Mouse (Mus musculus) bone marrow, adult 2 months (tissue): ENCODE results near the gene Wwp2. TPM values are rescaled to one million over a fixed set of nuclear protein-coding genes. Genes with fewer than 3 reads are reported as not detected.
"Not testable (repeated sequence)": the region's sequence is repeated elsewhere in the genome, so short reads cannot be mapped to it uniquely, and the experiment has no call there.

Experiments used
- H3K27ac ChIP-seq: fragments of 200-500 bp; 2 replicates; pipeline ENCODE4 v1.5.1; 2012; ENCODE audit warnings: low read depth, mild to moderate bottlenecking, control low read depth, inconsistent platforms, low read length; ENCODE audit not compliant: control insufficient read depth, poor library complexity, insufficient read depth
- H3K4me1 ChIP-seq: fragments of 200-500 bp; 2 replicates; pipeline ENCODE4 v1.6.1; 2011; ENCODE audit warnings: low read length; ENCODE audit not compliant: control insufficient read depth, insufficient read depth
- H3K4me3 ChIP-seq: fragments of 200-500 bp; replicated peaks from 2 replicates; pipeline ENCODE3; 2011; ENCODE audit warnings: mild to moderate bottlenecking, low read depth, low read length, control low read depth; ENCODE audit not compliant: control insufficient read depth
- CTCF ChIP-seq: fragments of 200-500 bp; IDR thresholded peaks from 2 replicates; pipeline ENCODE4 v1.5.1; 2011; ENCODE audit warnings: low read length, control low read depth; ENCODE audit not compliant: control insufficient read depth, insufficient read depth
- POLR2A ChIP-seq: fragments of 200-500 bp; IDR thresholded peaks from 2 replicates; pipeline ENCODE4 v1.6.1; 2011; ENCODE audit warnings: low read depth, mild to moderate bottlenecking, control low read depth, low read length, borderline replicate concordance; ENCODE audit not compliant: control insufficient read depth
- WGBS: fragments of 180-500 bp; shearing (Covaris S2); methylation state at CpG from one replicate; pipeline ENCODE4 v1.1.7; 2018; 5-methylcytosine and 5-hydroxymethylcytosine counted together
- polyA plus RNA-seq: library from polyadenylated mRNA; stranded (reverse); fragments of >200 nt; gene quantifications from 2 replicates; pipeline ENCODE4 v1.2.4, GENCODE M21; 2011; ENCODE audit warnings: low replicate concordance; ENCODE audit not compliant: missing spikeins, insufficient read depth, insufficient read length

Wwp2 gene
- polyA plus RNA-seq, 1 experiment: 103 TPM

GRCm38 (mm10) chr8:107470302-107470701 lies 34.1 kb downstream of the Wwp2 start:
- TF ChIP-seq POLR2A (no peak), CTCF (no peak)
- Histone ChIP-seq H3K4me3 (no peak overlapping the region), H3K4me1 (peaks cover 2% of the 10 kb centered on the region; the same call in 1 of the 2 replicates), H3K27ac (no peak overlapping the region)
- WGBS: 85% methylated on average over 5 of the region's 5 CpGs

GRCm38 (mm10) chr8:107472403-107473100 lies 36.4 kb downstream of the Wwp2 start:
- no peak overlapping the region for H3K27ac ChIP-seq
- TF ChIP-seq POLR2A (no peak), CTCF (no peak)
- peaks cover 2% of the 10 kb centered on the region; the same call in 1 of the 2 replicates for H3K4me1 ChIP-seq
- no peak overlapping the region for H3K4me3 ChIP-seq
- 16% methylated on average over 10 of the region's 10 CpGs for WGBS

- H3K27ac ChIP-seq: no peak overlapping the region
- no peak overlapping the region for H3K4me3 ChIP-seq
- H3K4me1 ChIP-seq: peaks cover 2% of the 10 kb centered on the region; the same call in 1 of the 2 replicates
- WGBS: 71% methylated on average over 4 of the region's 4 CpGs
- TF ChIP-seq CTCF (no peak), POLR2A (no peak)
These were observed 37.2 kb downstream of the Wwp2 start for GRCm38 (mm10) chr8:107473369-107473768.

GRCm38 (mm10) chr8:107475613-107476012 lies 39.4 kb downstream of the Wwp2 start:
- no peak overlapping the region for H3K4me3 ChIP-seq
- H3K27ac ChIP-seq: no peak overlapping the region
- peaks cover 2% of the 10 kb centered on the region; the same call in 1 of the 2 replicates for H3K4me1 ChIP-seq
- TF ChIP-seq CTCF: no peak
- TF ChIP-seq POLR2A: no peak
- 82% methylated on average over 3 of the region's 3 CpGs for WGBS

- not testable (repeated sequence) for H3K4me1 ChIP-seq, H3K4me3 ChIP-seq, H3K27ac ChIP-seq
- 88% methylated on average over 7 of the region's 7 CpGs for WGBS
These were observed 40.6 kb downstream of the Wwp2 start for GRCm38 (mm10) chr8:107476786-107477185.

GRCm38 (mm10) chr8:107478728-107479127 lies 42.6 kb downstream of the Wwp2 start:
- Histone ChIP-seq H3K4me1 (no peaks in the 10 kb centered on the region), H3K27ac (no peak overlapping the region), H3K4me3 (no peak overlapping the region)
- no peak for TF ChIP-seq POLR2A
- TF ChIP-seq CTCF: no peak
- 76% methylated on average over 6 of the region's 6 CpGs for WGBS

- no peak overlapping the region for H3K27ac ChIP-seq
- H3K4me1 ChIP-seq: no peaks in the 10 kb centered on the region
- no peak overlapping the region for H3K4me3 ChIP-seq
- TF ChIP-seq CTCF (no peak), POLR2A (no peak)
- 76% methylated on average over 4 of the region's 4 CpGs for WGBS
These were observed 44.3 kb downstream of the Wwp2 start for GRCm38 (mm10) chr8:107480436-107480835.

GRCm38 (mm10) chr8:107483250-107483649 lies 47.1 kb downstream of the Wwp2 start:
- 92% methylated on average over 8 of the region's 8 CpGs for WGBS
- TF ChIP-seq POLR2A (no peak), CTCF (no peak)
- H3K27ac ChIP-seq: no peak overlapping the region
- no peaks in the 10 kb centered on the region for H3K4me1 ChIP-seq
- H3K4me3 ChIP-seq: no peak overlapping the region

- Histone ChIP-seq H3K4me1 (no peaks in the 10 kb centered on the region), H3K27ac (no peak overlapping the region), H3K4me3 (no peak overlapping the region)
- TF ChIP-seq POLR2A: no peak
- no peak for TF ChIP-seq CTCF
These were observed 48.8 kb downstream of the Wwp2 start for GRCm38 (mm10) chr8:107484956-107485355.
